Mouse (Mus musculus): ENCODE measurements at regions not wholly inside any gene's neighbourhood (a gene's known extent, or its start where the extent isn't known, plus 50 kb on each side); places are given as distances from the start of the nearest gene placed in this dataset.
"Not testable (repeated sequence)": the region's sequence is repeated elsewhere in the genome, so short reads cannot be mapped to it uniquely, and the experiment has no call there.

- no peak for DNase-seq
Observed at GRCm38 (mm10) chr16:89718921-89719320, 147.9 kb upstream of the Krtap11-1 start.

DNA sequence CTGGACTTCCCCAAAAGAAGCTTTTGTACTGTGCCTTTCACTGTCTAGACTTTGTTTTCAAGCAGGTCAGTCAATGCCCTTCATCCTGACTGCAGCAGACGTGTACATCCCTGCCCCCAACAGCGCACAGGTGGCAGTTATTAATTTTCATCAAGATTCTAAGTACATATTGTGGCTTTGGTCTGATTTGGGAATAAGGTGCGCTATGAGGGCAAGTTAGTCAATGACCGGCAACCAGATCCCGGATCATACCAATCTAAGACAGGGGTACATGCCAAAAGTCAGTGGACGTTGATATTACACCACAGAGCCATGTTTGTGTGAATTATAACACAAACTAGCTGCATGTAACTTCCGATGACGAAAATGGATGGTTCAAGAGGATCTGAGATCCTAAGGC lies 144.7 kb upstream of the Krtap11-1 start:
- not testable (repeated sequence) for DNase-seq

DNA sequence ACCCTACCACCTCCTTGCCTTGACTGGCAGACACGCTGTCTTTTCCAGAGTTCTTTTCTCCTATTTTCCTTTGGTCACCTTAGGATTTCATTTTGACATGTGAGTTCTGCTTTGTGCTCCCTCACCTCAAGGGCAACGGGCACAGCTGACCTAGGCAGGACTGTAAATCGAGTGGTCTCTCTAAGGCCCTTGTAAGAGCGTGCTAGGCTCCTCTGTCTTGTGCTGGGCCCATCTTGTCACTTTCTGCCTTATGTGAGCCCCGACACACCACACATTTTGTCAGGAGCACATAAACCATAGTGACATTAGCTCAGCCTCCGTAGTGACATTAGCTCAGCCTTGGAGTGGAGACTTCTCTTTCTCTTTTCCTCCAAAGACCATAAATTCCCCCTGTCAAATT lies 133.3 kb upstream of the Krtap11-1 start:
- no peak for DNase-seq

DNA sequence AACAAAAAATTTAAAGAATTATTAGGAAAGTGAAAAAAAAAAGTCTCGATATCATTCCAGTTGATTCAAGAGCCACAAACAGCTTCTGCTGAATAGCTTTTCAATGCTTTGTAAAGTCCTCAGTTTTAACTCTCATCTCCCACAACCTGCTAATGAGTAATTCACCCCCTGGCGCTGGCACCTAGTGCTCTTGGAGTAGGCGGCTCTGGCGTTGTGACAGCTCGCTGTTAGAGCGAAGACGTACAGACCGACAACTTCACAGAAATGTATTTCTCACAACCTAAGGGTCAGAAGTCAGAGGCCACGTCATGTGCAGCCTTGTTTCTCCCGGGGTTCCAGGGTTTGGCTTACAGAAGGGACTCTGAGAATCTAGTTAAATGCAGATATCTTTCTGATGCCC lies 132.2 kb upstream of the Krtap11-1 start:
- DNase-seq: no peak

DNA sequence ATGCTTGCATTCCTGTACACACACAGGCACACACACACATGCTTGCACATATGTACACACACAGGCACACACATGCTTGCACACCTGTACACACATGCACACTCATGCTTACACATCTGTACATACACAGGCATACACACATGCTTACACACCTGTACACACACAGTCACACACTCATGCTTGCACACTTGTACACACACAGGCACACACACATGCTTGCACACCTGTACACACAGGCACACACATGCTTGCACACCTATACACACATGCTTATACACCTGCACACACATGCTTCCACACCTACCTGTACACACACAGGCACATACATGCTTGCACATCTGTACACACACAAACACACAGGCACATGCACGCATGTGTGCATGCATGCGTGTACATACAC lies 131.4 kb upstream of the Krtap11-1 start:
- no peak for DNase-seq

DNA sequence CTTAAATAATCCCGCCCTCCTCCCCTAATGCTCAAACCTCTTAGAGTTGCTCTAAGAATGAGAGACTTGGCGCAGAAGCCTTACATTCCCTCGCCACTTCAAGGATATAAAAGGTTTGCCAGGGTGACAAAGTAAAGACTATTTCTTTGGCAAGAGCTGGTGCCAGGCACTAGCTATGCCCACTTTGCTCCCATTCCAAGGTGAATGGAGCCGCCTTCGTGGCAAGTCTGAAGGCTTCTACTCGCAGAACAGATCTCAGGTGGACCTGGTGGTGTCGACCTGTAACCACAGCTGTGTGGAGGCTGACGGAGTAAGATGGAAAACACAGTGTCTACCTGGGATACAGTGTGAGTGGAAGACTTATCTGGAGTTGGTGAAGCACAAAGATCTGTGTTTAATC lies 130.8 kb upstream of the Krtap11-1 start:
- DNase-seq: no peak

DNA sequence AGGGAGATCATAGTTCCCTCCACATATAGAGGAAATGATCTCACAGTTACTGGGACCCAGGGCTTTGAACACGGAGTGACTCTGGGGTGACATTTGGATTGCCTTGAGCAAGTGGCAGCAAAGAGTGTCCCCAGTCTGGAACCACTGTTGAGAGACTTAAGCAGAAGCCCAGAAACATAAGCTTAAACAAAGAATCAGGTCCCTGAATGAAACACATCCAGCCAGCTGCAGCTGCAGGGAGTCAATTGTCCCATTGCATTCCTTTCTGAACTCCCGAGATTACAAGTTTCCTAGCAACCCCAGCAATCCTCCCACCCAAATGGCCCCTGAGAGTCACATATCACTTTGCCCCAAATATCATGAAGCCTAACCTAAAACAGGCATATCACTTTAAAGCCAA lies 128.7 kb upstream of the Krtap11-1 start:
- DNase-seq: peak in 1 of 2 experiments; percentile 3

DNA sequence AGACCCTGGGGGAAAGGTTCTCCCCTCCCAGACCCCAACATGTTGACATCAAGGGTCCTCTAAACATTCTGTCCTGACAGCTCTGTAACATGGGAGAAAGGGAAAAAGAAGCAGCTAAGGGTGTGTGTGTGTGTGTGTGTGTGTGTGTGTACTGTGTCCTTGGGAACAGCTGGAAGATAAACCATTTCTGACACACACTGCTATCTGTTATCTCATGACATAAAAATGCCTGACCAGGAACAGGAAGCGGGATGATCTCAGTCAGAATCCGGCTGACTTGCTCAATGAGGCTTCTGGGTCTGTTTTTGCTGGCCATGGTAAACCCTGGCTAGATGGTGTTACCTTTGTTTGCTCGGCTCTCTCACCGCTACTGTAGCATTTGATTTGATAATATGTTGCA lies 124.8 kb upstream of the Krtap11-1 start:
- peak; percentile 19 to 28 for DNase-seq

- DNase-seq: no peak
Observed at GRCm38 (mm10) chr16:89695406-89695805, 124.4 kb upstream of the Krtap11-1 start.

- DNase-seq: no peak
Observed at GRCm38 (mm10) chr16:89693321-89693720, 122.3 kb upstream of the Krtap11-1 start.

DNA sequence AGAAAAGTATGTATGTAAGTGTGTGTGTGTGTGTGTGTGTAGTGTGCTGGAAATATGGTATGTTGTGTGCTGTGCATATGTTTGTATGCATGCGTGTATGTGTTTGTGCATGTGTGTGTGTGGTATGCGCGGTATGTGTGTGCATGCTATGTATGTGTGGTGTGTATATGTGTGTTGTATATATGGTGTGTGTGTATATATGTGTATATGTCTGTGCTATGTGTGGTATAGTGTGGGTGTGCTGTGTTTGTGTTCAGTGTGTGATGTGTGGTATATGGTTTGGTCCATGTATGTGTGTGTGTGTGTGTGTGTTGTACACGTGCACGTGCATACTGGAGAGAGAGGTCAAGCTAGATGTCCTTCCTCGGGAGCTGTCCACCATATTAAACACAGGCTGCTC lies 108.5 kb upstream of the Krtap11-1 start:
- no peak for DNase-seq

- DNase-seq: no peak
Observed at GRCm38 (mm10) chr16:89678446-89679015, 107.5 kb upstream of the Krtap11-1 start.

DNA sequence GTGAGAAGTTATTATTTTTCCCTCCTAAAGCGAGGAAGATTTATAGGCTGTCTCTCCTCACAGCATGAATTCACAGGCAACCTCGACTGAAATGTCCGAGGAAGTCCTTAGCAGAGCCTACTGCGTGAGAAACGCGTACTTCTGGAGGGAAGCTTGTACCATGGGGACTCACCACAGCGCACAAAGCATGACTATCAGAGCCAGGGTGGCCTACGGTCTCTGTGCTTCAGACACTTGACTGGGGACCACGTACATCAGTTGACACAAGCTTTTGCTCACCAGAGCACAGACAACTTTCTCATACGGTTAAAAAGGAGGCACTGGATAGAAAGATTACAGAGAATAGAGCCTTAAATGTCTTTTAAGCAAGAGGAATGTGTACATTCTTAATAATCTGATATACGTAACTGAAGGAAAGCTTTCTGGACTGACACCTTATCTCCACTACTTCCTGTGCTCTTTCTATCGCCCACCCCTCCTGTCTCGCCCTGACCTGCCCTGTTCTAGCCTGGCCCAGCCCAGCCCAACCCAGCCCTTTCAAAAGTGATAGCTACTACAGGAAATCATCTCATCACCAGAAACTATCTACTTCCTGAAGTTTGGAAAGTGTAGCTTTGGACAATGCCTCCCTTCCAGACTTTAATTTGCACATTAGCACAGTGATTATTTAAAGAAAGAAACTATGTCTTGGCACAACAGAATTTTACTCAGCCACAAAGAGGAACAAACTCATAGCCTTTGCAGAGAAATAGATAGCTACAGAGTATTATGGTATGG lies 104.2 kb upstream of the Krtap11-1 start:
- no peak for DNase-seq

DNA sequence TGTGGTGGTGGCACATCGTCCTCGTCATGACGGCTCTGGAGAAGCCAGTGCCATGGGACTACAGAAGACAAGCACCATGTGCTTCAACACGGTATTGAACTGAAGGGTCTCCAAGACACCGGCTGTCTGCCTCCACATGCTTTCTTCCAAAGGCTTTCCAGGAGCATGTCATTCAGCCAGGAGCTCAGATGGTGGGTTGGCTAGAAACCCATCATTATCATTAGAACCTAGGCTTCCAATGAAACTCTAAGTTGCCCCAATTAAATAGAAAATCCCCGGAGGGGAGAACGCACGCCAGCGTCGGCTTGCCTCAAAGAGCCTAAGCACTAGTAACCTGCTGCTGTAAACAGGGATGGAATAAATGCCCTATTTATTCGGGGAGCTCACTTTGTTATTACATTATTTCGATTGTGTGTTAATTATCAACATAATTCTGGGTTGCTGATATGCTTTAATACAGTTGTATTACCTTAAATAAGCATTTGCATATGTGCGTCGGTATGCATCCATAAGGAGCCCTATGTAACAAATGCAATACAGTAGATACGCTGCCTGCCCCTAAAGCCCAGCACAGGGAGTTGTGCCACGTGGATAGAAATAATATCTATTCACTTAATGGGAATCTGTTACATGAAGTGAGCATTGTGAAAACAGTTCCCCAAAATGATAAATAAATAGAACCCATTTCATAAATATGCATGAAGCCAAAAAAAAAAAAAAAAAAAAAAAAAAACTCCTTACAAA lies 103.3 kb upstream of the Krtap11-1 start:
- no peak for DNase-seq

DNA sequence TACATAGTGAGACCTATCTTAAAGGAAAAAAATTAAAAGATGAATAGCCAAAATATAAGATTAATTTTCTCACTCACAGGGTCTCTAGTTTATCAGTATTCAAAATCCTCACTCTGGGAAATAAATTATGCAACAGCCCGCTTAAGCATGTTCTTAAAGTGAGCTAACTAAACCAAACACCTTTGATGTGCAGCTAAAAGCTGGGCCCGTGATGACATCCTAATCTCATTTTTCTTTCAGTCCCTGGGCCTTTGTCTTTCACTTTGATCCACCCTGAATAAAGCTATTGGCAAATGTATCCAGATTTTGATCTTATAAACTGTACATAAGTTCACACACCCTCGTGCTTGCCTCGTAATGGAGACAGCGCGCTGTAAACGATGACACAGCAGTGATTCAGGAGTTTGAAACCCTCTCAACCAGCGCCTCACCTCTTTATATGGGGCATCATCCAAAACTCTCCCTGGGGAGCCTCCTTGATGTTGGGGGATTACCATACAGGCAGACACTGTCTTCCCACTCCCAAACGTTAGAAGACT lies 100.3 kb upstream of the Krtap11-1 start:
- no peak for DNase-seq

GRCm38 (mm10) chr16:89660071-89660470 lies 89.1 kb upstream of the Krtap11-1 start:
- DNase-seq: no peak

DNA sequence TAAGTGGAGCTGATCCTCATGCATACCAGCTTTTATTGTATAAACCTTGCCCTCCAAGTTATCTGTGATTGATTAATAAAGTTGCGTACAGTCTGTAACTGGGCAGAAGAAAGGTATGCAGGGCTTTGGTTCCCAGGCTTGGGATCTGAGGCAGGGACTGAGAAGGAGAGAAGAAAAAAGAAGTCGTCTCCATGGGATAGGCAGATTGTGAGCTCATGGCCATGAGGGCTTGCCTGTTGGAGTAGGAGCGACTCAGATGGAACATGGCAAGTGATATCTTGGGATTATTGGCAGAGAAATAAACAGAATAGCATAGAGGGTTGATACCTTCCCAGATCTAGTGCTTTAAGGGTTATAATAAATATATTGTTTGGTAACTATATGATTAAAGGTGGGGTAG lies 85.1 kb upstream of the Krtap11-1 start:
- DNase-seq: no peak

DNA sequence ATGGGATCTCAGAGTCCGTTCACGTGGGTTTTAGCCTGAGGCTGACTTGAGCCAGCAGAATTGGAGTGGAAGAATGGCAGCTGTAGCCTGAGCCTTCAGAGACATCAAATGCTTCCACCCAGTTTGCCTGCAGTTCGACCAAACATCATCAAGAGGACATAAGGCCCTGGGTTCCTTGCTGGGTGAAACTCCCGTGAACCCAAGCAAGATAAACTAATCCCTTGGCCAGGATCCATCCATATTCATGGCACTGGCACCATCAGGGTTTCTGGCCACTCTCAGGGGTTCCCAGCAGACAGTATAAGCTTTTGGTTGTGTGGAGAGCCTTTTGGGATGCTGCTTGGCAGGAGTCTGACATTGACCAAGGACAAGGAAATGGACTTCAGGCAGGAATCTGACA lies 77.7 kb upstream of the Krtap11-1 start:
- no peak for DNase-seq

DNA sequence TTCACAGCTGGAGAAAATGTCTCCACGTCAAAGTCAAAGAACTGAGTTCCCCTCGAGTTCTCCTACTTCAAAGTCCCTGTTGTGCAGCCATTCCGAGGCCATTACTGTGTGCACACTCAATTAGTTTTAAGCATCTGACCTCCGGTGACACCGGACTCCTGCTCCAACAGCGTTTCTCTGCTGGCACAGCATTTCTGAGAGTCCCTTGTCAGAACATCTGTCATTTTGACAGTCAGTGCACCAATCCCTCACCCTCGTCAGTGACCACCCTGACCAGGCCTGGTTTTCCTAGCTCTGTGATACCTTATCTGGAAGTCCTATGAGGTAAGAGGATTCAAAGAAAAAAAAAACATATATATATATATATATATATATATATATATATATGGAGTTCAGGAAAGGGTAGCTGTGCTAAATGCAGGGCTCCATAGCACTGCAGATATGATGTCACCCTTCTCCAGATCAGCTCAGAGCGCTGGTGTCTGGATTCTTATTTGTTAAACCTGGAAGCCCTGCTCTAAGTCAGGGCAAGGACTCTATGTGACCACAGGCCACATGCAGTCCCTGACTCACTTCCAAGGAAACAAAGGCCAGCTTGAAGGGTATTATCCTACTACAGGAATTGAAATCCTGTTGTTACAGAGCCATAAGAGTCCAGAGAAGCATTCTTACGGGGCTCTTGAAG lies 63.1 kb upstream of the Krtap11-1 start:
- no peak for DNase-seq

- DNase-seq: no peak
Observed at GRCm38 (mm10) chr16:89632114-89632622, 61.2 kb upstream of the Krtap11-1 start.

- DNase-seq: no peak
Observed at GRCm38 (mm10) chr16:89631396-89632113, 60.6 kb upstream of the Krtap11-1 start.

- no peak for DNase-seq
Observed at GRCm38 (mm10) chr16:89625710-89626109, 54.7 kb upstream of the Krtap11-1 start.

All from heart, adult 18-20 months (tissue).